Mouse (Mus musculus) adrenal gland, adult 8-10 months (tissue): ENCODE measurements around the gene Igfbp2. TPM values are rescaled to one million over a fixed set of nuclear protein-coding genes. Genes with fewer than 3 reads are reported as not detected.

Experiments
- DNase-seq: peaks from one replicate; pipeline ENCODE4 v3.0.0; 2022
- total RNA-seq, 4 experiments: library from RNA; stranded (reverse); gene quantifications; 2 replicates each; pipeline ENCODE4 v1.2.4; 2022

Igfbp2 gene
- total RNA-seq, 4 experiments from 2014 or later: 2.4 to 4.0 (median 2.6) TPM

GRCm38 (mm10) chr1:72815184-72815583 lies 9.1 kb upstream of the Igfbp2 start:
- no peak for DNase-seq

GRCm38 (mm10) chr1:72815616-72816015 lies 8.7 kb upstream of the Igfbp2 start:
- DNase-seq: no peak

DNA sequence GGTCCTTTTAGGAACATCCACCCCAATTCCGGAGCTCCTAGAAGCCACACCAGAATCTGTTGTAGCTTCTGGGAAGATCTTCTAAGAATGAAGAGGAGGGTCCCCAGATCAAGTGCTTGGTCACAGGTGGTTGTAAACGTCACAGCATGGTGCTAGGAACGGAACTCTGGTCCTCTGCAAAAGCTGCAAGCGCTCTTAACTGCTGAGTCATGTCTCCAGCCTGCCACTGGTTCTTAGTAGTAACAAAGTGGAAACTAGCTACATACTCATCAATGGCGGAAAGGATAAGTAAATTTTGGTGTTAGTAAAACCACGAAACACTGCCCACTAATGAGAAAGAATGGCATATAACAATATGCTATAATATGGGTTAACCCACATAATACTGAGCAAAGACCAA lies 4.3 kb upstream of the Igfbp2 start:
- no peak for DNase-seq

- no peak for DNase-seq
Observed at GRCm38 (mm10) chr1:72822893-72823292, 1.4 kb upstream of the Igfbp2 start.

- DNase-seq: no peak
Observed at GRCm38 (mm10) chr1:72824707-72825101, 401 bp downstream of the Igfbp2 start.

DNA sequence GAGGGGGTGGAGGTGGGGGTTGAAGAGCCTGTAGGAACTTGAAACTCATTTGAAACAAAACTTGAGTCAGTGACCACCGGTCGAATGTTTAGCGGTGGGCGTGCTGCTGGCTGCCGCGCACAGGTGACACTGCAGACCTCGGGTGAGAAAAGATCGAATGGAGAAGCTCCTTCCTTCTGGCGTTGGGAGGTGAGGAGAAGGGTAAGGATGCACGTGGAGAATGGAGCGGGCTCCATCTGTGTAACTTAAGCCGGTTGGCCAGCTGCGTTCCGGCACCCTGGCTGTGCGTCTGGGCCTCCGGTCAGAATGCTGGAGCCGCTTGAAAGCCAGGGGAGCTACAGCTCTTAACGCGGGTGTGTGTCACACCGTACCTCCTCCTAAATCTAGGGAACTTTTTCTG lies 983 bp downstream of the Igfbp2 start:
- no peak for DNase-seq

DNA sequence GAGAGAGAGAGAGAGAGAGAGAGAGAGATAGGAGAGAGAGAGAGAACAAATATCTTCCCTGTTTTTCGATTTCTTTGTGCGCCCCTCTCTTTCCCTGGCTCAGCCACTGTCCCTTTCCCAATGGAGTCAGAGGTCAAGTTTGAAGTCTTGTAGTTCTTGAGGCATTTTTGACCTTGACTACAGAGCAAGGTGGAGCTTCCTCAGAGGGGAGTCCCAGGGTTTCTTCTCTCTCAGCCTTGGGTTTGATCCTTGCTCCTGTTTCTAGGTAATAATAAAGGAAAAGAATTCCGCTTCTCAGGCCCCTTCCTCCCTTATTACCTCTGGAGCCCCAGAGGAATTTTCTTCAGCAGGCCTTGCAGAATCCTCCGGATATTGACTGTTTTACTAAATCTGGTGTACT lies 1.6 kb downstream of the Igfbp2 start:
- DNase-seq: no peak

- DNase-seq: no peak
Observed at GRCm38 (mm10) chr1:72826446-72826845, 2.1 kb downstream of the Igfbp2 start.

- DNase-seq: no peak
Observed at GRCm38 (mm10) chr1:72826931-72827330, 2.6 kb downstream of the Igfbp2 start.

DNA sequence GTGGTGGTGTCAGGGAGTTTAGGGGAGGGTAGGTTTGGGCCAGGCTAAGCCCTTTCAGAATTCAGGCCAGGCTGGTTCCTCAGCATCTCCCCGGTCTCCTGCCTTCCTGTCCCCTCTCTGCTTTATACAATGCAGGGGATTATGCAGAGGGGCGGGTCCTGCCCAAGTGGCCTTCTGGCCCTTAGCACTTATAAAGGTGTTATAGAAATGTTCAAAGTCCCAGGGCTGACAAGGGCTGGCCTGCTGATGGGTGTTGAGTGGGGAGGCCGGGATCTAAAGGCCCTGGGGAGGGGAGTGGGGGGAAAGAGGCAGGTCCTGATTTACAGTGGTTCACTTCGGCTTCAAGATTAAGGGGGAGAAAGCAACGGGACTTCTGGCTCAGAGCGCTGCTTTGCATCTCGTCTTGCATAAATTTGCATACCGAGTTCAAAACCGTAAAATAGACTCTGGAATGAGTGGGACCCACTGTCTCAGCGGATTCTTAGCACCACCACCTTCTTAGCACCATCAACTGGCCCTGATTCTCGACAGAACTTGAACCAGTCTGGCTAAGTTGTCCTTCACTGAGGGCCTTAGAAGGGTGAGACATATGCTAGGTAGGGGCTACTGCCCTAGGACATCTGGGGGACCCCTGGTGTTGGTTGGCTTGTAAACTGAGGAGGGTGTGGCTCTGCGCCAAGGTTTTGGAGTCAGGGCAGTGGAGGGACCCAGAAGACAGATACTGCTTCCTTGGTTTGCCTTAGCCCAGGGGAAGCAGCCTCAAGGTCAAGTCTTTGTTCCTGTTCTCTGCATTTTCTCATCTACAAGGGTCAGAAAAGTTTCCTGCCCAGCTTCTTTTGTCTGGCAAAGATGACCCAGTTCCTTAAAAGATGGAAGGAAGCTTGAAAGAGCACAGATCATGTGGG lies 3.4 kb downstream of the Igfbp2 start:
- no peak for DNase-seq

- no peak for DNase-seq
Observed at GRCm38 (mm10) chr1:72828843-72829242, 4.5 kb downstream of the Igfbp2 start.

GRCm38 (mm10) chr1:72830485-72830884 lies 6.2 kb downstream of the Igfbp2 start:
- DNase-seq: no peak

DNA sequence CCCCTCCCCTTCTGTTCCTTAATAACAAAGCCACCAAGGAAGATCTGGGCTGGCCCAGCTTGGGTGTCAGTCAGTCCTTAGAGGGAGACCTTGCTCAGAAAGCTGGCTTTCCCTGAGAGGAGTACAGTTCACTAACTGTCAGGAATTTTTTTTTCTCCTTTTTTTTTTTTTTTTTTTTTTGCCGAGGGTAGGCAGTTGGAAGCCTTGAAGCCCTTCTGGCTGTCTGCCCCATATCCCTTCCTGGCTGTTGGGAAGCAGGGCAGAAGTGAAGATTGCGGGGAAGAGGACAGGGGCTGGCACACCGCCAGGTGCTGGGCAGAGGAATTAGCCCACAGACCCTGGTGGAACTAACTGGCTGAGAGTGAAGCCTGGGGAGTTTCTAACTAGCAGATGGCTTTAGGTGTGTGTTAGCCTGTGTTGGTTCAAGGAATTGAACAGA lies 8.4 kb downstream of the Igfbp2 start:
- no peak for DNase-seq

DNA sequence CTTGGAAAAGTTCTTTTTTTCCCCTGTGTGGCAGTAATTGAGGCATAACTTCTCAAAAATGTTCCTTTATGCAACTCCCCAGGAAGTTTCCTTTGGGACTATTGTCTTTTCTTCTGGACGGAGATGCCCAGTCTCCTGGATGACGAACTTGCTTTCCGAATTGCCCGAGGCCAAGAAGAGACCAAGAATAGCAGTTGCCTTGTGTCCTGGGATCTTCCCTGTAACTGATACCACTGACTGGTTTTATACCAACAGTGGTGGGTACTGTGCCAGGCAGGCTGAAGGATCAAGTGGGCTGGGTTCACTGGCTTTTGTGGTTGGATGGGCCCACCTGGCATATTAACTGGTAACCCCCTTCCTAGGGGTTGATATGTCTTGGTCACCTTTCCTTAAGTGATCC lies 9.3 kb downstream of the Igfbp2 start:
- no peak for DNase-seq

DNA sequence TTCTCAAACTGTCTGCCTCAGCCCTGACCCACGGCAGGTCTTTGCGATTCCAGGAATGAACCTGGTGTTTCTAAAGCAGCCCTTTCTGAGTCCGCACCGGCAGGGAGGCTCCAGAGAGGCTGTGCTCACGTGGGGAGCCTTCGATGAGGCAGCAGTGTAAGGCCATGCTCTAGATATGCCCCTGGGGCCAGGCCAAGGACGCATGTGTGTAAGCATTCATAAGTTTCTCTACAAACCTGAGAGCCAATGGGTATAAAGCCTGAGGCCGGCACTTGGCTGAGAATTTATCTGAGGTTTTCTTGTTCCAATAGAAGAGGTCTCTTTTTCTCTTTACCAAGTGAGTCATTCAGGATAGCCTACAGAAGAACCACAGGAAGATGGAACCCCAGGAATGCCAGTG lies 15.1 kb downstream of the Igfbp2 start:
- DNase-seq: peak; percentile 70

DNA sequence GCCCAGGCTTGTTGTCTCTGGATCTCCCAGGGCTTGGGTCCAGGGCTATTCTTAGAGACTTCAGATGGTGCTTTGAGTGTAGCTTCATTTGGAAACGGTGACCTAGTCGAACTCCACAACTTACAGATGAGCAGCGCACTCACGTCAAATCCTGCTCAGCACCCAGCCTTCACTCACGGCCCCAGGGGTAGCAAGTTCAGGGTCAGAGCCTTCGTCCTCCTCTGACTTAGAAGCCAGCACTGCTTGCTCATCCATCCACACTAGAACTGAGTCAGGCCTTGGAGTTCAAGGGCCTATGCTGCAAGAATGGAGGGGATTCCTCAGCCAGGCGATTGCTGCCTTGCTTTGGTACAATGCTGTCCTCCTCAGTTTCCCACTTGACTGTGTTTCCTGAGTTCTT lies 15.5 kb downstream of the Igfbp2 start:
- DNase-seq: peak; percentile 66

DNA sequence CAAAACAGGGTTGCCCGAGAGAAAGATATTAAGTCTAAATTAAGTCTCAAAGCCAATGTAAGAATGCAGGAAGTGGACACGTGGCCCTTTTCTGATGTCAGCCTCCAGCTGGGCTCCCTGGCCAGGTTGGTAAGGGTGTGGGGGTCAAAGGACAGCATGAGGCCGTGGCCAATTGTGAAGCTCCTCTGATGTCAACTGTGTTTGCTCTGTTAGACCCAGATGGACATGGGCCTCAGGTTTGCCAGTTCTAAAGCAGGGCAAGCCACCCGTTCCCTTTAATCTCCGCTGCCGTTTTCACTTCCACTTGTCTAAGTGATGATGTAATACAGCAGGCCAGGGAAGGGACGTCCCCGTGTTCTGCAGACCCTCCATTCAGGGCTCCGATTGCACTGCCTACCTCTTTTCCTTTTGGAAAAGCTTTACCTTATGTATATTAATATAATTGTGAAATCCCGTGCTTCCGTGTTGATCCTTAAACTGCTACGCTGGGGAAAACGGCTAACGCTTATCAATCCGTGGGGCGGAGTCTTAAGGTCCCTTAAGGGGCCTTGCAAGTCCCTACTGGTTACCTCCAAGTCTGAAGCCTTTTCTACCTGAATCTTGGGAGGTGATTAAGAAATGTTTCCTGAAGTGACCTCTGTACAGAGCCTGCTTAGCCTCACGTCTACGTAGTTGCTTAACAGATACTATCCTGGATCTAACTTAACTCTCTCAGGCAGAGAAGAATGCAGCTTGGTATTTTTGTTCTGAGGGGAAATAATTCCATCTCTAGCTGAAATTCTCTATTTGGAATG lies 18.6 kb downstream of the Igfbp2 start:
- DNase-seq: no peak

- no peak for DNase-seq
Observed at GRCm38 (mm10) chr1:72844675-72845074, 20.4 kb downstream of the Igfbp2 start.

GRCm38 (mm10) chr1:72847849-72848380 lies 23.6 kb downstream of the Igfbp2 start:
- DNase-seq: no peak

DNA sequence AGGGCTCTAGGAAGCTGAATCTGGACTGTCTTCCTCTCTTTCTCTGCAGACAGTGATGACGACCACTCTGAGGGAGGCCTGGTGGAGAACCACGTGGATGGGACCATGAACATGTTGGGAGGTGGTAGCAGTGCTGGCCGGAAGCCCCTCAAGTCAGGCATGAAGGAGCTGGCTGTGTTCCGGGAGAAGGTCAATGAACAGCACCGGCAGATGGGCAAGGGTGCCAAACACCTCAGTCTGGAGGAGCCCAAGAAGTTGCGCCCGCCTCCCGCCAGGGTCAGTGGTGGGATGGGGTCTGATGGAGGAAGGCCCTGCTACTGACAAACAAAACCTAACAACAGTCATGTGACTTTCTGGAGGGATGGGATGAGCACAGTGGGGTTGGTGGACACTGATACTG lies 24.7 kb downstream of the Igfbp2 start:
- DNase-seq: no peak

DNA sequence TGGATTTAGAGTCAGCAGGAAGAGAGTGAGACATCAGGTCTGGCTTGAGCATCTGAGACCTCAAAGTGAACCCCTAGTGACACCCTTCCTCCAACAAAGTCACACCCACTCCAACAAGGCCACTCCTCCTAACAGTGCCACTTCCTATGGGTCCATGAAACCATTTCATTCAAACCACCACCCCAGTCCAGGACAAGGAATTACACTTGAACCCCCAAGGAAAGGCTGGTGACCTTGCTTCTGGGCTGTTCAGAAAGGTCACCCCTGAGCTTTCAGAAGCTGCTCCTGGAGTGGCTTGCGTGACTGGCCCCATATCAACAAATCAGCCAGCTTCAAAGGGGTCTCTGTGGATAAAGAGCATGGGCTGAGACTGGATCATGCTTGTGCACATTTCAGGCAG lies 29.5 kb downstream of the Igfbp2 start:
- no peak for DNase-seq

- DNase-seq: no peak
Observed at GRCm38 (mm10) chr1:72854337-72855237, 30.3 kb downstream of the Igfbp2 start.
